Mouse (Mus musculus): ENCODE results near the gene Cytl1. TPM values are rescaled to one million over a fixed set of nuclear protein-coding genes. Genes with fewer than 3 reads are reported as not detected.
A peak's percentile ranks its signal among the peaks of the same experiment; 100 is the strongest.

Cytl1 gene
- total RNA-seq (2021), result 10 to 100 TPM; 24.1 to 29.6 TPM
- polyA plus RNA-seq (2012; rRNA removed), result 67.4 and 72.0 TPM in 2 replicates
- long read RNA-seq, transcript Cytl1-201 (4 exons, 974 nt), result major isoform, 12 of 12 reads
- long read RNA-seq, partial matches to known transcripts, result 0 of 12 reads
- long read RNA-seq, other reads (novel, unspliced or antisense), result 0 of 12 reads

GRCm38 (mm10) chr5:37735224-37735623, at the start of gene Cytl1:
TSS of gene Cytl1 (plus strand) at chr5:37735519.
- Histone ChIP-seq H3K4me1 (ENCODE audit: control insufficient read depth, insufficient read depth, low read length) (no peaks in the 10 kb centered on the region; the same call in 1 of the 2 replicates), H3K36me3 (ENCODE audit: control insufficient read depth, insufficient read depth, low read length) (no peaks in the 10 kb centered on the region), H3K27ac (no peak within 1 kb of the TSS), H3K79me2 (replicated peaks; ENCODE audit: control insufficient read depth, insufficient read depth, low read length) (no peaks in the 10 kb centered on the region), H3K9ac (ENCODE audit: low read depth, low read length) (no peak within 1 kb of the TSS), H3K27me3 (ENCODE audit: control insufficient read depth, insufficient read depth, low read length) (no peaks in the 10 kb centered on the region), H3K4me3 (no peak within 1 kb of the TSS; the same call in 1 of the 2 replicates)
- WGBS, result 29% methylated on average over 5 of the region's 5 CpGs
- peak in 1 of 2 experiments; percentile 27 for DNase-seq
- intact Hi-C loops (cut with DNase I), result no loop called here
- TF ChIP-seq POLR2A (IDR thresholded peaks at IDR 0.05; ENCODE audit: insufficient read depth, low read depth, low read length) (peak; percentile 43; the same call in 1 of the 2 replicates), CTCF (IDR thresholded peaks at IDR 0.05) (no peak)

GRCm38 (mm10) chr5:37692759-37693158, 42.6 kb upstream of the Cytl1 start:
- TF ChIP-seq POLR2A (IDR thresholded peaks at IDR 0.05; ENCODE audit: insufficient read depth, low read depth, low read length), result no peak
- TF ChIP-seq CTCF (IDR thresholded peaks at IDR 0.05), result no peak
- TF ChIP-seq EP300 (IDR thresholded peaks at IDR 0.05; ENCODE audit: insufficient read depth, low read depth, low read length), result no peak
- Histone ChIP-seq H3K4me1 (ENCODE audit: control insufficient read depth, insufficient read depth, low read length) (no peaks in the 10 kb centered on the region), H3K79me2 (replicated peaks; ENCODE audit: control insufficient read depth, insufficient read depth, low read length) (no peaks in the 10 kb centered on the region), H3K4me3 (no peak overlapping the region), H3K36me3 (ENCODE audit: control insufficient read depth, insufficient read depth, low read length) (no peaks in the 10 kb centered on the region), H3K27ac (no peak overlapping the region), H3K9ac (ENCODE audit: low read depth, low read length) (no peak overlapping the region), H3K27me3 (ENCODE audit: control insufficient read depth, insufficient read depth, low read length) (no peaks in the 10 kb centered on the region)
- DNase-seq, result no peak
- intact Hi-C loops (cut with DNase I), result no loop called here
- WGBS, result 65% methylated on average over 3 of the region's 3 CpGs

DNA sequence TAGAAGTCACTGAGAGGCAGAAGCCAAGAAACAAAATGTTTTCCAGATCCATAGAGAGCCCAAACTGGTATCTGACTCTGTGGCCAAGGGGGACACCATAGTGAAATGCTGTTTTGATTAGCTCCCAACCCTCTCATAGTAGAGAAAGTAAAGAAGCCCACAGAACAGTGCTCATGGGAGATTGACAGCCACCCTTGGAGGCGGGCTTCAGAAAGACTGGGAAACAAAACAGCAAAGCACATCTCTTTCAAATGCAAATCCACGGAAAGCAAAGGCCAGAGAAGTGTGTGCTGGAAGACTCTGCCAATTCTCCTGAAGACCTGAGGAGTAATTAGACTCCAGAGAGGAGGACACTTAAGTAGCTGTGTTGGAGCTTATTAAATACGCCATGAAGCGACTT, 39.5 kb upstream of the Cytl1 start:
- Histone ChIP-seq H3K27me3 (ENCODE audit: control insufficient read depth, insufficient read depth, low read length) (no peaks in the 10 kb centered on the region), H3K79me2 (replicated peaks; ENCODE audit: control insufficient read depth, insufficient read depth, low read length) (no peaks in the 10 kb centered on the region), H3K9ac (ENCODE audit: low read depth, low read length) (no peak overlapping the region), H3K4me1 (ENCODE audit: control insufficient read depth, insufficient read depth, low read length) (no peaks in the 10 kb centered on the region), H3K4me3 (no peak overlapping the region), H3K36me3 (ENCODE audit: control insufficient read depth, insufficient read depth, low read length) (no peaks in the 10 kb centered on the region), H3K27ac (no peak overlapping the region)
- DNase-seq, result no peak
- intact Hi-C loops (cut with DNase I), result no loop called here
- WGBS, result 60% methylated on average over 4 of the region's 4 CpGs
- TF ChIP-seq EP300 (IDR thresholded peaks at IDR 0.05; ENCODE audit: insufficient read depth, low read depth, low read length) (no peak), POLR2A (IDR thresholded peaks at IDR 0.05; ENCODE audit: insufficient read depth, low read depth, low read length) (no peak), CTCF (IDR thresholded peaks at IDR 0.05) (no peak)

- Histone ChIP-seq H3K36me3 (ENCODE audit: control insufficient read depth, insufficient read depth, low read length) (no peaks in the 10 kb centered on the region), H3K27me3 (ENCODE audit: control insufficient read depth, insufficient read depth, low read length) (no peaks in the 10 kb centered on the region), H3K79me2 (replicated peaks; ENCODE audit: control insufficient read depth, insufficient read depth, low read length) (no peaks in the 10 kb centered on the region), H3K4me3 (no peak overlapping the region), H3K27ac (no peak overlapping the region), H3K9ac (ENCODE audit: low read depth, low read length) (no peak overlapping the region), H3K4me1 (ENCODE audit: control insufficient read depth, insufficient read depth, low read length) (no peaks in the 10 kb centered on the region)
- intact Hi-C loops (cut with DNase I), result no loop called here
- WGBS, result 78% methylated on average over 7 of the region's 7 CpGs
- no peak for TF ChIP-seq CTCF (IDR thresholded peaks at IDR 0.05)
- TF ChIP-seq POLR2A (IDR thresholded peaks at IDR 0.05; ENCODE audit: insufficient read depth, low read depth, low read length), result no peak
- no peak for TF ChIP-seq EP300 (IDR thresholded peaks at IDR 0.05; ENCODE audit: insufficient read depth, low read depth, low read length)
- no peak for DNase-seq
Observed at GRCm38 (mm10) chr5:37697286-37697685, 38.0 kb upstream of the Cytl1 start.

- Histone ChIP-seq H3K4me3 (no peak overlapping the region), H3K27ac (no peak overlapping the region), H3K79me2 (replicated peaks; ENCODE audit: control insufficient read depth, insufficient read depth, low read length) (no peaks in the 10 kb centered on the region), H3K27me3 (ENCODE audit: control insufficient read depth, insufficient read depth, low read length) (no peaks in the 10 kb centered on the region), H3K4me1 (ENCODE audit: control insufficient read depth, insufficient read depth, low read length) (no peaks in the 10 kb centered on the region), H3K9ac (ENCODE audit: low read depth, low read length) (no peak overlapping the region), H3K36me3 (ENCODE audit: control insufficient read depth, insufficient read depth, low read length) (no peaks in the 10 kb centered on the region)
- WGBS, result 58% methylated on average over 12 of the region's 12 CpGs
- intact Hi-C loops (cut with DNase I), result no loop called here
- TF ChIP-seq CTCF (IDR thresholded peaks at IDR 0.05), result no peak
- TF ChIP-seq EP300 (IDR thresholded peaks at IDR 0.05; ENCODE audit: insufficient read depth, low read depth, low read length), result no peak
- TF ChIP-seq POLR2A (IDR thresholded peaks at IDR 0.05; ENCODE audit: insufficient read depth, low read depth, low read length), result no peak
- peak in 1 of 2 experiments; percentile 26 for DNase-seq
Observed at GRCm38 (mm10) chr5:37699757-37700156, 35.6 kb upstream of the Cytl1 start.

- Histone ChIP-seq H3K4me3 (no peak overlapping the region), H3K27me3 (ENCODE audit: control insufficient read depth, insufficient read depth, low read length) (no peaks in the 10 kb centered on the region), H3K27ac (no peak overlapping the region), H3K79me2 (replicated peaks; ENCODE audit: control insufficient read depth, insufficient read depth, low read length) (no peaks in the 10 kb centered on the region), H3K4me1 (ENCODE audit: control insufficient read depth, insufficient read depth, low read length) (no peaks in the 10 kb centered on the region), H3K9ac (ENCODE audit: low read depth, low read length) (no peak overlapping the region), H3K36me3 (ENCODE audit: control insufficient read depth, insufficient read depth, low read length) (no peaks in the 10 kb centered on the region)
- DNase-seq, result no peak
- 65% methylated on average over 2 of the region's 2 CpGs for WGBS
- TF ChIP-seq EP300 (IDR thresholded peaks at IDR 0.05; ENCODE audit: insufficient read depth, low read depth, low read length), result no peak
- TF ChIP-seq CTCF (IDR thresholded peaks at IDR 0.05), result no peak
- no peak for TF ChIP-seq POLR2A (IDR thresholded peaks at IDR 0.05; ENCODE audit: insufficient read depth, low read depth, low read length)
- intact Hi-C loops (cut with DNase I), result no loop called here
Observed at GRCm38 (mm10) chr5:37704962-37705361, 30.4 kb upstream of the Cytl1 start.

All from heart, adult 2 months (tissue).